Mouse (Mus musculus) G1E (cell line): ENCODE results near the gene Mrvi1. TPM values are rescaled to one million over a fixed set of nuclear protein-coding genes. Genes with fewer than 3 reads are reported as not detected.

ENCODE experiments used
- ATAC-seq: 2 replicates; pipeline ENCODE4 v1.8.0; 2016; ENCODE audit warnings: mild to moderate bottlenecking; ENCODE audit not compliant: insufficient number of reproducible peaks, poor library complexity, low FRiP score, severe bottlenecking; ENCODE audit errors: extremely low read depth
- DNase-seq: peaks from one replicate; pipeline ENCODE4 v3.0.0; 2012; ENCODE audit warnings: low spot score
- H3K27me3 ChIP-seq: 2 replicates; pipeline ENCODE4 v1.6.1; 2012; ENCODE audit warnings: mild to moderate bottlenecking, low read length, inconsistent platforms; ENCODE audit not compliant: insufficient read depth
- H3K36me3 ChIP-seq: replicated peaks from 2 replicates; pipeline ENCODE3; 2012; ENCODE audit warnings: mild to moderate bottlenecking, inconsistent platforms
- H3K4me1 ChIP-seq: 2 replicates; pipeline ENCODE4 v1.6.1; 2012; ENCODE audit warnings: low read depth, low read length, inconsistent platforms, mixed read lengths; ENCODE audit not compliant: insufficient read depth
- H3K4me3 ChIP-seq: 2 replicates; pipeline ENCODE4 v1.5.1; 2012; ENCODE audit warnings: low read depth, mild to moderate bottlenecking, inconsistent platforms, low read length, moderate library complexity, mixed read lengths
- H3K9me3 ChIP-seq: replicated peaks from 2 replicates; pipeline ENCODE4 v1.6.1; 2012; ENCODE audit warnings: inconsistent platforms
- CTCF ChIP-seq: IDR thresholded peaks from 2 replicates; pipeline ENCODE4 v1.5.1; 2012; ENCODE audit warnings: low read depth, low read length, inconsistent platforms, mixed read lengths
- GATA1 ChIP-seq: IDR thresholded peaks from 2 replicates; pipeline ENCODE4 v1.6.1; 2012; ENCODE audit warnings: borderline replicate concordance, low read length, inconsistent platforms, mixed read lengths
- GATA2 ChIP-seq: IDR thresholded peaks from 2 replicates; pipeline ENCODE4 v1.6.1; 2012; ENCODE audit warnings: low read depth, low read length, inconsistent platforms, borderline replicate concordance
- POLR2AphosphoS5 ChIP-seq: IDR thresholded peaks from 2 replicates; pipeline ENCODE4 v1.6.1; 2012; ENCODE audit warnings: low read depth, low read length, inconsistent platforms; ENCODE audit not compliant: insufficient replicate concordance
- TAL1 ChIP-seq: conservative IDR thresholded peaks from 2 replicates; pipeline ENCODE4 v1.6.1; 2012; ENCODE audit warnings: low read depth, low read length, inconsistent platforms, mixed read lengths
- polyA plus RNA-seq: library from polyadenylated mRNA; stranded (reverse); fragments of >175 nt; gene quantifications from 2 replicates; pipeline ENCODE4 v1.2.3, GENCODE M21; 2012
- total RNA-seq, 2 experiments: library from RNA; stranded (forward) in 1 of 2; stranded (reverse) in 1 of 2; fragments of 200-1000 nt in 1 of 2; fragments of >200 nt in 1 of 2; fragmentation: Nextera tagmentation in 1 of 2; gene quantifications; 2 replicates each; pipeline ENCODE4 v1.2.3; 2014 to 2017

Gene Mrvi1
- total and polyA plus RNA-seq, 3 experiments: 0.04 to 0.11 TPM; not detected in 1

- Histone ChIP-seq H3K9me3 (no peaks in the 10 kb centered on the region), H3K27me3 (peaks cover 48% of the 10 kb centered on the region), H3K4me3 (no peak overlapping the region), H3K36me3 (no peaks in the 10 kb centered on the region), H3K4me1 (no peaks in the 10 kb centered on the region)
- TF ChIP-seq CTCF: no peak
- TF ChIP-seq POLR2AphosphoS5: no peak
- no peak for TF ChIP-seq TAL1
- no peak for TF ChIP-seq GATA1
- no peak for TF ChIP-seq GATA2
- DNase-seq: no peak
- no peak for ATAC-seq
Measured at GRCm38 (mm10) chr7:110894673-110895072, 87.6 kb downstream of the Mrvi1 start.

- DNase-seq (no peak), ATAC-seq (no peak)
- H3K4me1 ChIP-seq: no peaks in the 10 kb centered on the region
- no peak for TF ChIP-seq GATA2
- no peak for TF ChIP-seq GATA1
- TF ChIP-seq TAL1: no peak
- TF ChIP-seq POLR2AphosphoS5: no peak
- TF ChIP-seq CTCF: no peak
- H3K36me3 ChIP-seq: no peaks in the 10 kb centered on the region
- H3K27me3 ChIP-seq: peaks cover 48% of the 10 kb centered on the region
- no peak overlapping the region for H3K4me3 ChIP-seq
- no peaks in the 10 kb centered on the region for H3K9me3 ChIP-seq
Measured at GRCm38 (mm10) chr7:110893943-110894610, 88.2 kb downstream of the Mrvi1 start.

- DNase-seq (no peak), ATAC-seq (no peak)
- Histone ChIP-seq H3K4me1 (no peaks in the 10 kb centered on the region), H3K36me3 (no peaks in the 10 kb centered on the region), H3K4me3 (no peak overlapping the region), H3K9me3 (no peaks in the 10 kb centered on the region), H3K27me3 (peaks cover 50% of the 10 kb centered on the region)
- TF ChIP-seq POLR2AphosphoS5: no peak
- no peak for TF ChIP-seq GATA1
- TF ChIP-seq TAL1: no peak
- TF ChIP-seq GATA2: no peak
- no peak for TF ChIP-seq CTCF
Measured at GRCm38 (mm10) chr7:110891501-110891986, 90.7 kb downstream of the Mrvi1 start.

GRCm38 (mm10) chr7:110881746-110882333 is 100.4 kb downstream of the Mrvi1 start:
- Histone ChIP-seq H3K4me3 (no peak overlapping the region), H3K27me3 (peaks cover 5% of the 10 kb centered on the region), H3K36me3 (no peaks in the 10 kb centered on the region), H3K4me1 (peaks cover 15% of the 10 kb centered on the region), H3K9me3 (no peaks in the 10 kb centered on the region)
- DNase-seq (no peak), ATAC-seq (no peak)
- TF ChIP-seq GATA2 (no peak), TAL1 (no peak), POLR2AphosphoS5 (no peak), CTCF (no peak), GATA1 (no peak)

- no peak for DNase-seq
- no peaks in the 10 kb centered on the region for H3K9me3 ChIP-seq
- H3K4me1 ChIP-seq: peaks cover 15% of the 10 kb centered on the region
- H3K4me3 ChIP-seq: no peak overlapping the region
- TF ChIP-seq CTCF (no peak), GATA2 (no peak), TAL1 (no peak), GATA1 (no peak), POLR2AphosphoS5 (no peak)
- ATAC-seq: no peak
- no peaks in the 10 kb centered on the region for H3K36me3 ChIP-seq
- peaks cover 13% of the 10 kb centered on the region for H3K27me3 ChIP-seq
Measured at GRCm38 (mm10) chr7:110878028-110878427, 104.2 kb downstream of the Mrvi1 start.

GRCm38 (mm10) chr7:110876965-110877364 is 105.3 kb downstream of the Mrvi1 start:
- H3K4me1 ChIP-seq: peaks cover 15% of the 10 kb centered on the region
- ATAC-seq (no peak), DNase-seq (no peak)
- no peak for TF ChIP-seq TAL1
- no peak overlapping the region for H3K4me3 ChIP-seq
- H3K9me3 ChIP-seq: no peaks in the 10 kb centered on the region
- peaks cover 13% of the 10 kb centered on the region for H3K27me3 ChIP-seq
- H3K36me3 ChIP-seq: no peaks in the 10 kb centered on the region

GRCm38 (mm10) chr7:110868807-110869206 is 113.5 kb downstream of the Mrvi1 start:
- no peak for TF ChIP-seq POLR2AphosphoS5
- H3K4me3 ChIP-seq: no peak overlapping the region
- ATAC-seq (no peak), DNase-seq (no peak)
- no peaks in the 10 kb centered on the region for H3K36me3 ChIP-seq
- no peaks in the 10 kb centered on the region for H3K9me3 ChIP-seq
- no peaks in the 10 kb centered on the region for H3K4me1 ChIP-seq
- H3K27me3 ChIP-seq: peaks cover 38% of the 10 kb centered on the region
